Mouse (Mus musculus): ENCODE data around the gene Gm5640. TPM values are rescaled to one million over a fixed set of nuclear protein-coding genes. Genes with fewer than 3 reads are reported as not detected.

Gm5640 gene
- not detected for polyA plus RNA-seq (2017; shearing (Covaris generic))

GRCm38 (mm10) chrX:74645466-74646323 lies at the start of gene Gm5640:
Gm5640 (minus strand) TSS chrX:74645635.

GRCm38 (mm10) chrX:74592379-74592778 lies 53.1 kb downstream of the Gm5640 start, which contains the start of gene Olfr1325:
Olfr1325 (plus strand) TSS chrX:74592679.

Other genes starting within 250 kb of the Gm5640 start
- gene G6pdx, start 216.4 kb downstream of the Gm5640 start, polyA plus RNA-seq (2017; shearing (Covaris generic)): 40.6 TPM
- not detected for gene Gm6880, start 164.2 kb downstream of the Gm5640 start, polyA plus RNA-seq (2017; shearing (Covaris generic))
- gene Olfr1326-ps1, start 70.7 kb downstream of the Gm5640 start, polyA plus RNA-seq (2017; shearing (Covaris generic)): not detected
- gene Olfr1325, start 53.0 kb downstream of the Gm5640 start, polyA plus RNA-seq (2017; shearing (Covaris generic)): not detected
- not detected for gene Gm6890, start 95.3 kb upstream of the Gm5640 start, polyA plus RNA-seq (2017; shearing (Covaris generic))
- not detected for gene Gm5936, start 191.6 kb upstream of the Gm5640 start, polyA plus RNA-seq (2017; shearing (Covaris generic))

Data from naive thymus-derived CD4-positive, alpha-beta T cell, adult 5 months (primary cell).